Mouse (Mus musculus): Measurements from ENCODE around the gene Pear1.

DNA sequence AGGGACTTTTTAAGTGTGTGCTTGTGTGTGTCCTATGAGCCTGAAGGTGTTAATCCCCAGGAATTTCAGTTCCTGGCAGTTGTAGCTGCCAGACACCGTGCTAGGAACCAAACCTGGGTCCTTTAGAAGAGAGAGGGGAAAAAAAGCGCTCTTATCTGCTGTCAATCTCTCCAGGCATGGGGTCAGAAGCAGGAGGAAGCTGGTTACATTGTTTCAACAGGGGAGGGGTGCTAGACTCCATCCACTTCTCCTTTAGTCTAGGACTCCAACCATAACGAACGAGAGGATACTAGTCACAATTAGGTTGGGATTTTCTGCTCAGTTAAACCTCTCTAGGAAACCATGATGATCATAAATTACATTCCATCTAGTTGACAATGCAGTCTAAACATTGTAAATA lies 4.3 kb upstream of the Pear1 start:
- TF ChIP-seq CTCF (IDR thresholded peaks at IDR 0.05): no peak
- no peak for TF ChIP-seq EP300 (IDR thresholded peaks at IDR 0.05)

All from lung, postnatal 0 days (tissue).